Mouse (Mus musculus): ENCODE data around the gene March5.
"Not testable (repeated sequence)": the region's sequence is repeated elsewhere in the genome, so short reads cannot be mapped to it uniquely, and the experiment has no call there.

March5 gene

GRCm38 (mm10) chr19:37207303-37208175 is at the start of gene March5:
Gene March5 (plus strand): TSS chr19:37207543.
- DNase-seq, result peak; percentile 80 to 81

- DNase-seq, result no peak
These were observed 35.2 kb upstream of the March5 start for GRCm38 (mm10) chr19:37172096-37172495.

GRCm38 (mm10) chr19:37172566-37173130 is 34.7 kb upstream of the March5 start:
- no peak for DNase-seq

- no peak for DNase-seq
These were observed 33.8 kb upstream of the March5 start for GRCm38 (mm10) chr19:37173331-37174115.

- peak in 1 of 2 experiments; percentile 3 for DNase-seq
These were observed 33.1 kb upstream of the March5 start for GRCm38 (mm10) chr19:37174116-37174715.

- peak in 1 of 2 experiments; percentile 2 for DNase-seq
These were observed 32.5 kb upstream of the March5 start for GRCm38 (mm10) chr19:37174716-37175435.

GRCm38 (mm10) chr19:37175436-37175805 is 31.9 kb upstream of the March5 start:
- DNase-seq, result no peak

GRCm38 (mm10) chr19:37175919-37176318 is 31.4 kb upstream of the March5 start:
- no peak for DNase-seq

- DNase-seq, result no peak
These were observed 30.4 kb upstream of the March5 start for GRCm38 (mm10) chr19:37176879-37177462.

GRCm38 (mm10) chr19:37177819-37178708 is 29.3 kb upstream of the March5 start:
- no peak for DNase-seq

GRCm38 (mm10) chr19:37188366-37188948 is 18.9 kb upstream of the March5 start:
- DNase-seq, result no peak

GRCm38 (mm10) chr19:37192475-37193058 is 14.8 kb upstream of the March5 start:
- no peak for DNase-seq

- no peak for DNase-seq
These were observed 9.0 kb upstream of the March5 start for GRCm38 (mm10) chr19:37198165-37198880.

- DNase-seq, result no peak
These were observed 7.5 kb upstream of the March5 start for GRCm38 (mm10) chr19:37199889-37200288.

- DNase-seq, result no peak
These were observed 4.0 kb upstream of the March5 start for GRCm38 (mm10) chr19:37203371-37203770.

- not testable (repeated sequence) for DNase-seq
These were observed 2.2 kb upstream of the March5 start for GRCm38 (mm10) chr19:37205155-37205554.

- DNase-seq, result no peak
These were observed 571 bp upstream of the March5 start for GRCm38 (mm10) chr19:37206641-37207302.

GRCm38 (mm10) chr19:37208176-37208755 is 923 bp downstream of the March5 start, which contains the start of gene Cpeb3:
Gene Cpeb3 (minus strand): TSS chr19:37208601.
- peak in 1 of 2 experiments; percentile 10 for DNase-seq
